Mouse (Mus musculus) megakaryocyte, embryonic 14.5 days (primary cell): ENCODE measurements around the gene Lhpp. TPM values are rescaled to one million over a fixed set of nuclear protein-coding genes. Genes with fewer than 3 reads are reported as not detected.
A peak's percentile ranks its signal among the peaks of the same experiment; 100 is the strongest.

Experiments
- H3K27me3 ChIP-seq: replicated peaks from 2 replicates; pipeline ENCODE3; 2012; ENCODE audit warnings: inconsistent platforms
- H3K36me3 ChIP-seq: replicated peaks from 2 replicates; pipeline ENCODE3; 2012; ENCODE audit warnings: low read length, inconsistent platforms, mixed read lengths
- H3K4me1 ChIP-seq: 2 replicates; pipeline ENCODE4 v1.6.1; 2012; ENCODE audit warnings: inconsistent platforms
- H3K4me3 ChIP-seq: replicated peaks from 2 replicates; pipeline ENCODE3; 2012; ENCODE audit warnings: moderate library complexity, mild to moderate bottlenecking, inconsistent platforms
- H3K9me3 ChIP-seq: 2 replicates; pipeline ENCODE4 v1.6.1; 2012; ENCODE audit warnings: inconsistent platforms
- FLI1 ChIP-seq: IDR thresholded peaks from 2 replicates; pipeline ENCODE4 v1.6.1; 2012; ENCODE audit warnings: low read length, inconsistent platforms, mixed read lengths
- GATA1 ChIP-seq: IDR thresholded peaks from 3 replicates; pipeline ENCODE4 v1.6.1; 2012; ENCODE audit warnings: mixed read lengths, low read length, inconsistent platforms, borderline replicate concordance
- polyA plus RNA-seq: library from polyadenylated mRNA; stranded (reverse); fragments of >175 nt; gene quantifications from 2 replicates; pipeline ENCODE4 v1.2.3, GENCODE M21; 2012; ENCODE audit warnings: low replicate concordance; ENCODE audit not compliant: insufficient read depth

Gene Lhpp
- polyA plus RNA-seq, 1 experiment, result 2.5 TPM

DNA sequence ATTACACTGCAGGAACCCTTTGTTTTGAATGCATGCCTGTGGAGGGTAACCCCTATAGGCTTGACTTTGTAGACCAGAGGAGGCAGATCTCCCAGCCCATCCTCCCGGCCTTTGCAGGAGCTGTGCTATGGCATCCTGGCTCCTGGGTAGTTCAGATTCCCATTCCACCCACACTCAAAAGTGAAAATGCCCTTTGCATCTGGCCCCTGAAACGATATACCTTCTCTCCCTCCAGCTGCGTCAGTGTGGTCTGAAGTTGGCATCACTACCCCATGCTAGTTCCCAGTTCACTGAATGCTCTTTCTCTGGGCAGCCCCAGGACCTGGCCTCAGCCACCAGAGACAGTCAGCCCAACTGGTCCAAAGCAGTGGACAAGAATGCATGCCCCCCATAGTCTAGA is 91.6 kb downstream of the Lhpp start:
- Histone ChIP-seq H3K4me1 (peaks cover 84% of the 10 kb centered on the region), H3K27me3 (no peaks in the 10 kb centered on the region), H3K36me3 (peaks cover 43% of the 10 kb centered on the region), H3K4me3 (no peak overlapping the region), H3K9me3 (peaks cover 9% of the 10 kb centered on the region; the same call in 1 of the 2 replicates)
- TF ChIP-seq GATA1, result no peak
- no peak for TF ChIP-seq FLI1

DNA sequence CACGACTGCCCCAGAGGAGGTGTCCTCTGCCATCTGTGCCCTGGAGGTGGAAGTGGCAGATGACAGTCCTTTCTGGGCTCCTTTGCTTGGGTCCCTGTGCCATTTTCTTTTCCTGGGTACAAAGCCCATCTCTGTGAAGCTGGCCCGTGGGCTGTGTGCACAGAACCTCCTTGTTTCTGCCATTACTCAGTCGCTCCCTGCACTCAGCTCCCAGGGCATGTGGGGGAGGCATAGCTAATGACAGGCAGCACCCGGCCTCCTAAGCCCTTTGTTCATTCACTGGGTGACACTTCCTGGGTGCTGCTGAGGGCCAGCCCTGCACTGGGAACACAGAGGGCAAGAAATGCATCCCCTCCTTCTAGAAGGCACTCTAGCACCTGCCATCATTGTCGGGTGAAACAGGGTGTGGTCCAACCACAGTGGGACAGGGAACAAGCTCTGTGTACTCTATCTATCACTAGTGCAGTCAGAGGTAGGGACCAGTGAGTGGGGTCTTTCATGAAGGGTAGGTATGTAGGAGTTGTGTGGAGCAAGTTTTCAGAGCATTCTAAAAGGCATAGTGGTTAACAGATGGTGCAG is 92.1 kb downstream of the Lhpp start:
- Histone ChIP-seq H3K4me1 (peaks cover 90% of the 10 kb centered on the region), H3K9me3 (peaks cover 8% of the 10 kb centered on the region; the same call in 1 of the 2 replicates), H3K4me3 (no peak overlapping the region), H3K27me3 (no peaks in the 10 kb centered on the region), H3K36me3 (peaks cover 43% of the 10 kb centered on the region)
- TF ChIP-seq GATA1, result no peak
- no peak for TF ChIP-seq FLI1

DNA sequence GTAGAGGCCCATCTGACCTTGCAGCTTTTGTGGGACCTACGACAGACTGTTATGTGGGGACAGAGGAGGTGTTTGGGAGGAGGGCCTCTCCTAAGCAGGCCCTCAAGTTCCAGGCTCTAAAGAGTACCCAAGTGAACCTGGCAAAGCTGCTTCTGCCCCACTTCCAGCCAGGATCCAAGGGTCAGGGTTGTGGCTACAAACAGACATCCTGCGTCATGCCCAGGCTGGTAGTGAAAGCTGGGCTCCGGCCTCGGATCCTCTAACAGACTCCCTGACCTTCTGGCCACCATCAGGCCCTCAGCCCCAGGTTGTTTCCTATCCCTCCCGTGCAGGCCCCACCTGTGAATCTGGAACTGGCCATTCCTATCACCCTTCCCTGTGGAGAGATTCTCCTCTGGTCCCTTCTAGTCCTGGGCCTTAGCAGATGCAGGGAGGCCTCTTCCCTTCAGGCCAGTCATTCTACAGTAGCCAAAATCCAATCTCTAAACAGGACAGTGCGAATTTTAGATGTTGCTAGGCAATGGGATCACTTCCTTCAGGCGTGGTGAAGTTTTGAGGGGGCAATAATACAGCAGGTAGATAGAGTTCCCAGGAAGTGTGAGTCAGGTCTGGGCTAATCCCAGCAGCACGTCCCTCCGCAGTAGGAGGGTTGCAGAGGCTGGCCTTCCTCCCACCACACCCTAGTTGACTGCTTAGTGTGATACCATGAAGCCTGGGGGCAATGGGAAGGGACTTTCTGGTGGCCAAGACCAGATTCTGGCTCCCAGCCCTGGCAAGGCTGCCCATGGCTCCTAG is 93.3 kb downstream of the Lhpp start:
- TF ChIP-seq GATA1 (no peak), FLI1 (no peak)
- H3K9me3 ChIP-seq, result 0 out of 2 replicates have a peak, but pooled peaks cover 4% of the 10 kb centered on the region
- peaks cover 41% of the 10 kb centered on the region for H3K36me3 ChIP-seq
- no peak overlapping the region for H3K4me3 ChIP-seq
- no peaks in the 10 kb centered on the region for H3K27me3 ChIP-seq
- peaks cover 95% of the 10 kb centered on the region for H3K4me1 ChIP-seq

DNA sequence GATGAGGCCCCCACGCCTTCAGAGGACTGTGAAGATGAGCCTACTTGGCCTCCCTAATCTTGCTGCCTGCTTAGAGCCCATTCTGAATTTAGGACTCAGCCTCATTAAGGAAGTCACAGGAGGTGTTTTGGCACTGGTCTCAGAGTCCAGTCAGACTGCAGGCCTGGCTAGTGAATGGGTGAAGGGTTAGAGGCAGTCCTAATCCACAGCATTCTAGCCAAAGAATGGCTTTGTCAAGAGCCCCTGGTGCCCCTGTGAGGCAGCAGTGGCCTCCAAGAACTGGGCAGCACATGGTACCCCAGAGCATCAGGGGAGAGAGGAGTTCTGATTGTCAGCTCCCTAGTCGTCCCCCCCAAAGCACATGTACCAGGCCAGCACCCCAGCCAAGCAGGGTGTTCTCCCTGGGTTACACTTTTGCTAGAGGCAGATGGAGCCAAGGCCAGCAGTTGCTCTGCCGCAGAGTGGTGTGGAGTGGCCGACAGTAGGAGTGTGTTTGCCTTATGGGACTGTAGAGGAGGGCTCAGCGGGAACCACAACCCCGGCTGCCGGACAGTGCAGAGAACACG is 94.0 kb downstream of the Lhpp start:
- H3K27me3 ChIP-seq, result no peaks in the 10 kb centered on the region
- TF ChIP-seq FLI1, result no peak
- peaks cover 43% of the 10 kb centered on the region for H3K36me3 ChIP-seq
- 0 out of 2 replicates have a peak, but pooled peaks cover 4% of the 10 kb centered on the region for H3K9me3 ChIP-seq
- no peak overlapping the region for H3K4me3 ChIP-seq
- H3K4me1 ChIP-seq, result peaks cover 95% of the 10 kb centered on the region

DNA sequence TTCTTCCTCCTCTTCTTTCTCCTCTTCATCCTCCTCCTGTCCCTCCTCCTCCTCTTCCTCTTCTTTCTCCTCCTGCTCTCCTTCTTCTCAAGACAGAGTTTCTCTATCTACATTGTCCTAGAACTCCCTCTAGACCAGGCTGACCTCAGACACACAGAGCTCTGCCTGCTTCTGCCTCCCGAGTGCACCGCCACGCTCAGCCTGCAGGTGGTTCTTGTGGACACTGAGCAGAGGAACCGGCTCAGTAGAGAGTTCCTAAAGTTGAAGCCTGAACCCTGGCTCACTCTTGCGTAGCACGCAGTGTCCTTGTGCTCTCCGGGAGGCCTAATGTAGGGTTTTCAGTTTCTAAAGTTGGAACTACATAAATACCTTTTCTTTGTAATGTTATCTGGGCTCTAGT is 94.7 kb downstream of the Lhpp start:
- H3K4me3 ChIP-seq, result no peak overlapping the region
- no peak for TF ChIP-seq FLI1
- TF ChIP-seq GATA1, result no peak
- peaks cover 95% of the 10 kb centered on the region for H3K4me1 ChIP-seq
- 0 out of 2 replicates have a peak, but pooled peaks cover 4% of the 10 kb centered on the region for H3K9me3 ChIP-seq
- peaks cover 51% of the 10 kb centered on the region for H3K36me3 ChIP-seq
- H3K27me3 ChIP-seq, result no peaks in the 10 kb centered on the region

DNA sequence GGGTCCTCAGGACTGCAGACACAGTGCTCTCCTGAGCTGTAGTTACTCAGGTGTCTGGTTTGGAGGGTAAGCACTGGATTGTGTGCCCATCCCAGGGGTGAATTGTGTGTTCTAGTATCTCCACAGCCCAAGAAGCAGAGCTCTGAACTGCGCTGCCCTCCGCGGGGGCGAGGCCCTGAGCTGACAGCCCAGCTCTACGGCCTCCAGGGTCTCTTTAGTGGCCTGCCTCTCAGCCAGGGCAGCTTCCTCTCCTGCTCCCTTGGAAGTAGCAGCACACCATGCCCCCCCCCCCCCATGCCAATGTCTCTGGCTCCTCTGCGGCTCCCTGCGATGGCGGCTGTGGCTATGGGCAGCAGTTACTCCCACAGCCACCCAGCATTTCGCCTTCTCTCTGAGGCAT is 101.1 kb downstream of the Lhpp start:
- Histone ChIP-seq H3K4me3 (no peak overlapping the region), H3K27me3 (no peaks in the 10 kb centered on the region), H3K36me3 (peaks cover 80% of the 10 kb centered on the region), H3K4me1 (peaks cover 98% of the 10 kb centered on the region), H3K9me3 (no peaks in the 10 kb centered on the region)
- TF ChIP-seq GATA1 (no peak), FLI1 (no peak)

DNA sequence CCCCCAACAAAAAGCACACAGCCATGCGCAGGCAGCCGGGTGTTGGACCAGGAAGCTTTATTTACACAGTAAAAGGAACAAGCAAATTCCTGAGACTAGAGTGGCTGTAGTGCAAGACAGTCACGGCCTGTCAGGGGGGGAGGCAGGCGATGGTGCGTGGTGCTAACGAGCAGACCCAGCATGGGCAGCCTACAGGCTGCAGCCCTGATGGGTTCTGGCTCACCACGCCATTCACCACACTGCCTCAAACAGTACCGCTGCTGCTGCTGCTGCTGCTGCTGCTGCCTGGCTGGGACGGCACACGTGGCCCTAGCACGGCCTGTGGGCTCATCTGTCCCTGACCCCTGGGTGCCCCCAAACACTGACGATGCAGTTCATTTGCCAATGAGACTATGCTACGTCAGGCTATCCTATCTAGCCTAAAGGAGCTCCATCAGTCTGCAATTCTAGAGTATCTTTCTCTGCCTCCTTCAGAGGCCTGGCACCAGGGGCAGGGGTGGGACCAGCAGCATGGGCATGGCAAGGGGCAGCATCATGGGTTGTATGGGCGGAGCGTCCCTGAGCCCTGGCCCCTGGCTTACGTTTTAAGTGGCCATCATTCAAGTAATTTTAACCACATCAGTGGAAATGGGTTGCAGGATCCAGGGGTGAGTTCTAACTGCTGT is 101.7 kb downstream of the Lhpp start:
- TF ChIP-seq GATA1 (no peak), FLI1 (no peak)
- Histone ChIP-seq H3K27me3 (no peaks in the 10 kb centered on the region), H3K4me3 (peak overlapping the region; percentile 62), H3K9me3 (no peaks in the 10 kb centered on the region), H3K36me3 (peaks cover 78% of the 10 kb centered on the region), H3K4me1 (peaks cover 97% of the 10 kb centered on the region)

DNA sequence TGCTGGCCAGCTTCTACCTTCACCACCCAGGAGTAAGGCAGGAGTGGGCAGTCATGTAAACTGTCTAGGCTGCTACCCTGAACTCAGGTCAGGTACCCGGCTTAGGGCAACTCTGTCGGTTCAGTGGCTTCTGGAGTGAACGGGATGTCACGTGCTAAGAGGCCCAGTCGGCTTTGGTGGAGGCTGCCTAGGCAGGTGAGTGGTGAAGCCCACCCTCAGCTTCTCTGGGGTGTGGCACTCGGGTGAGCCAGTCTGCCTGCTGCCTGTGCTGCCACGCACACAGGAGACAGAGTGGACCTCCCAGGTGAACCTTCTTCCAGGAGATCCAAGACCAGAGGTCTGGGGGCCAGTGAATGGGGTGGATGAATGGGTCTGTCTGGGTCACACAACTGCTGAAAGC is 102.5 kb downstream of the Lhpp start:
- H3K27me3 ChIP-seq, result no peaks in the 10 kb centered on the region
- peak overlapping the region; percentile 51 for H3K4me3 ChIP-seq
- H3K4me1 ChIP-seq, result peaks cover 98% of the 10 kb centered on the region
- H3K36me3 ChIP-seq, result peaks cover 81% of the 10 kb centered on the region
- H3K9me3 ChIP-seq, result no peaks in the 10 kb centered on the region
- TF ChIP-seq GATA1 (no peak), FLI1 (no peak)

DNA sequence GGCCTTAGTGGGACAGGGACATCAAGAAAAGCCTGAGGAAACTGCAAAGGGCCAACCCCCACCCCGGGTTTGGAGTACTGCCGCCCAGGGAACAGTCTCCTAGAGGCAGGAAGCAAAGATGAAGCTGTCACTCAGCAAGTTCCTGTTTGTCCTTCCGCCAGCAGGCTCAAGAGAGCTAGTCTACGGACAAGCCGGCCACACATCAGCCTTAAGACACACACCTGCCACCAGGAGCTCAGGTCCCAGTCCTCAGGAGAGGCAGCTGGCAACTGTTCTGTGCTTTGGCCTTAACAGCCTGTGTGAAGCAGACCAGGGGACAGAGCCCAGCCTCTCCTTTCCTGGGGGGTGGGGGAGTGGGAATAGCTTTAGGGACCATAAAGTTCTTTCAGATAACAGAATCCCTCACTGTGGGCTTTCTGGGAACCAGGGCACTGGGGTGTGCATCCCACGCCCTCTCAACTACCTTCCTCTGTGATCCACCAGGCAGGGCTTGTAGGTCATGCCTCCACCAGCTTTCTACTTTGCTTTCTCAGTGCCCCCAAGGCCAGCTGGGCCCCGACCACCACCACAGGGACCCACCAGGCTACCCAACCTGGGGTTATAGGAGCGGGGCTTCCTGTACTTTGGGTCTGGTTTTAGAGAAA is 103.2 kb downstream of the Lhpp start:
- no peak for TF ChIP-seq FLI1
- TF ChIP-seq GATA1, result no peak
- Histone ChIP-seq H3K4me1 (peaks cover 98% of the 10 kb centered on the region), H3K27me3 (no peaks in the 10 kb centered on the region), H3K36me3 (peaks cover 85% of the 10 kb centered on the region), H3K9me3 (no peaks in the 10 kb centered on the region), H3K4me3 (peak overlapping the region; percentile 85)
